Mouse (Mus musculus) erythroblast, embryonic 14.5 days (primary cell): Measurements from ENCODE around the gene Ctu2.

Experiments
- GATA1 ChIP-seq: IDR thresholded peaks from 2 replicates; pipeline ENCODE4 v1.6.1; 2012; ENCODE audit warnings: low read length, inconsistent platforms, mixed read lengths
- TAL1 ChIP-seq: IDR thresholded peaks from 3 replicates; pipeline ENCODE4 v1.6.1; 2012; ENCODE audit warnings: low read length, inconsistent platforms, mixed read lengths

- TF ChIP-seq GATA1, result no peak
- TF ChIP-seq TAL1, result no peak
Measured at GRCm38 (mm10) chr8:122526526-122527170, 50.7 kb downstream of the Ctu2 start.
